Mouse (Mus musculus): ENCODE measurements around the gene Abt1. TPM values are rescaled to one million over a fixed set of nuclear protein-coding genes. Genes with fewer than 3 reads are reported as not detected.

Gene Abt1
- polyA plus RNA-seq, 1 experiment from 2014 or later: 8.4 TPM

DNA sequence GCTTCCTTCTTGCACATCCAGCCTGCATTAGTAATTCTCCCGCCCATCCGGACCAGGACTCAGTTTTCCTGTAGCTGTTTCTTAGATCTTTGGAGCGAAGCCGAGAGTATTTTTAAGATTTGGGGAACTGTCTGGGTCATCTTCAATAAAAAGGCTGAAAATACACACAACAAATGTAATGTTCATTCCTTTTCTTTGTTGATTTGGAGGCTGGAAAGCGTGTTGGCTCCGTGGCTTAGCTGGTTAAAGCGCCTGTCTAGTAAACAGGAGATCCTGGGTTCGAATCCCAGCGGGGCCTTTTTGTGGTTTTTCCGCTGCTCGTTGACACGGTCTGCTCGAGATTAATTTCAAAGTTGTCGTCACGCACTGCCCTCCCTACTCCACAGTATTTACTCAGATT lies 26.7 kb upstream of the Abt1 start:
- Histone ChIP-seq H3K4me1 (ENCODE audit: insufficient read depth, low read depth, low read length) (no peaks in the 10 kb centered on the region), H3K27me3 (replicated peaks; ENCODE audit: insufficient read depth, low read length) (no peaks in the 10 kb centered on the region), H3K9ac (replicated peaks; ENCODE audit: low read depth) (no peak overlapping the region), H3K27ac (ENCODE audit: low read length) (no peak overlapping the region), H3K9me3 (ENCODE audit: low read length) (no peaks in the 10 kb centered on the region), H3K4me2 (replicated peaks; ENCODE audit: low read depth, low read length) (peak overlapping the region; percentile 68), H3K4me3 (ENCODE audit: low read depth, low read length) (peak overlapping the region; percentile 47), H3K36me3 (ENCODE audit: insufficient read depth, low read length) (no peaks in the 10 kb centered on the region)
- 1% methylated on average over 15 of the region's 15 CpGs for WGBS
- no peak for TF ChIP-seq EP300 (IDR thresholded peaks at IDR 0.05)
- TF ChIP-seq CTCF (IDR thresholded peaks at IDR 0.05): no peak
- DNase-seq (ENCODE audit: low spot score) (peak; percentile 76), ATAC-seq (no peak)

- Histone ChIP-seq H3K9ac (replicated peaks; ENCODE audit: low read depth) (peak overlapping the region; percentile 26; the same call in 1 of the 2 replicates), H3K4me2 (replicated peaks; ENCODE audit: low read depth, low read length) (peak overlapping the region; percentile 68), H3K27ac (ENCODE audit: low read length) (no peak overlapping the region), H3K4me1 (ENCODE audit: insufficient read depth, low read depth, low read length) (no peaks in the 10 kb centered on the region), H3K27me3 (replicated peaks; ENCODE audit: insufficient read depth, low read length) (no peaks in the 10 kb centered on the region), H3K4me3 (ENCODE audit: low read depth, low read length) (peak overlapping the region; percentile 47), H3K36me3 (ENCODE audit: insufficient read depth, low read length) (no peaks in the 10 kb centered on the region), H3K9me3 (ENCODE audit: low read length) (no peaks in the 10 kb centered on the region)
- DNase-seq (ENCODE audit: low spot score): peak; percentile 92
- TF ChIP-seq EP300 (IDR thresholded peaks at IDR 0.05): no peak
- no peak for TF ChIP-seq CTCF (IDR thresholded peaks at IDR 0.05)
- no peak for ATAC-seq
- WGBS: under 1% methylated on average over 24 of the region's 24 CpGs
Measured at GRCm38 (mm10) chr13:23449235-23450095, 25.8 kb upstream of the Abt1 start.

- no peak for DNase-seq (ENCODE audit: low spot score)
- no peaks in the 10 kb centered on the region for H3K4me1 ChIP-seq (ENCODE audit: insufficient read depth, low read depth, low read length)
- H3K9ac ChIP-seq (replicated peaks; ENCODE audit: low read depth): no peak overlapping the region
- 0 out of 2 replicates have a peak overlapping the region, but pooled peaks have one; percentile 47 for H3K4me3 ChIP-seq (ENCODE audit: low read depth, low read length)
- no peak for ATAC-seq
- no peaks in the 10 kb centered on the region for H3K9me3 ChIP-seq (ENCODE audit: low read length)
- H3K27me3 ChIP-seq (replicated peaks; ENCODE audit: insufficient read depth, low read length): no peaks in the 10 kb centered on the region
- H3K27ac ChIP-seq (ENCODE audit: low read length): no peak overlapping the region
- TF ChIP-seq EP300 (IDR thresholded peaks at IDR 0.05) (no peak), CTCF (IDR thresholded peaks at IDR 0.05) (no peak)
- 43% methylated on average over 3 of the region's 3 CpGs for WGBS
- peak overlapping the region; percentile 68 for H3K4me2 ChIP-seq (replicated peaks; ENCODE audit: low read depth, low read length)
- H3K36me3 ChIP-seq (ENCODE audit: insufficient read depth, low read length): no peaks in the 10 kb centered on the region
Measured at GRCm38 (mm10) chr13:23448758-23449157, 25.1 kb upstream of the Abt1 start.

- Histone ChIP-seq H3K36me3 (ENCODE audit: insufficient read depth, low read length) (no peaks in the 10 kb centered on the region), H3K4me1 (ENCODE audit: insufficient read depth, low read depth, low read length) (no peaks in the 10 kb centered on the region), H3K27ac (ENCODE audit: low read length) (peak overlapping the region; percentile 15; the same call in 1 of the 2 replicates), H3K4me3 (ENCODE audit: low read depth, low read length) (peak overlapping the region; percentile 58), H3K9me3 (ENCODE audit: low read length) (no peaks in the 10 kb centered on the region), H3K9ac (replicated peaks; ENCODE audit: low read depth) (no peak overlapping the region; the same call in 1 of the 2 replicates), H3K27me3 (replicated peaks; ENCODE audit: insufficient read depth, low read length) (no peaks in the 10 kb centered on the region), H3K4me2 (replicated peaks; ENCODE audit: low read depth, low read length) (peak overlapping the region; percentile 82)
- ATAC-seq: peak; percentile 71
- DNase-seq (ENCODE audit: low spot score): peak; percentile 76
- WGBS: under 1% methylated on average over 16 of the region's 16 CpGs
- TF ChIP-seq CTCF (IDR thresholded peaks at IDR 0.05) (peak; percentile 28; the same call in 1 of the 2 replicates), EP300 (IDR thresholded peaks at IDR 0.05) (no peak; the same call in 1 of the 2 replicates)
Measured at GRCm38 (mm10) chr13:23446498-23446952, 22.9 kb upstream of the Abt1 start.

DNA sequence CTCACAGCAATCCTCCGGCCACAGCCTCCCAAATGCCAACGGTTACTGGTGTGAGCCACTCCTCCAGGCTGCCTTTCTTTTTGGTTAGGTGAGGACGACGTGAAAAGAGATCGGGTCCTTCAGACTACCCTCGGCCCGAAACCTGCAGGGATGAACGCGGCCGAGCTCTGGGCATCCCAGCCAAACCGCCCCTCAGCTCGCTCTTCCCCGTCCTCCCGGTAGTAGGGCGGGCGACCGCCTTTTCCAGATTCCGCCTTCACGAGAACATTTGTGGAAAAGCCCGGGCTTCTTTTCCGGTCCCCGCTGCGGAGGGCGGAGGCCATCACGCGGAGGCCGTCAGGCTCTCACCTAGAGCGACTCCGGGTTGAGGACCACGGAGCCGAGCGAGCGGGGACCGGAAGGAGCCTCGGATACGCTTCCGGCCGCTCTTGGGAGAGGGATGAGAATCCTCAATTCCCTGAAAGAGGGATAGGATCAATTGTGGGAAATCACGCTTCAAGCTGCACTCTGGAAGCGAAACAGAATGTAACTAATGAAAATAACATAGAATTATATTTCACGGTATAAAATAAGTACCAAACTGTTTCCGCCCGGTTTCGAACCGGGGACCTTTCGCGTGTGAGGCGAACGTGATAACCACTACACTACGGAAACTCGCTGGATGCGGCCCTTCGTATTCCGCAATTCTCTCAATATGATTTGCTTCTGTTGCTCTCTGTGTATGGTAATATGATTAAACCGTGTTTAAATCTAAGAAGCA lies 22.1 kb upstream of the Abt1 start:
- peak overlapping the region; percentile 58 for H3K4me3 ChIP-seq (ENCODE audit: low read depth, low read length)
- DNase-seq (ENCODE audit: low spot score) (peak; percentile 92), ATAC-seq (peak; percentile 94)
- peak overlapping the region; percentile 93 for H3K27ac ChIP-seq (ENCODE audit: low read length)
- H3K9me3 ChIP-seq (ENCODE audit: low read length): no peaks in the 10 kb centered on the region
- no peaks in the 10 kb centered on the region for H3K4me1 ChIP-seq (ENCODE audit: insufficient read depth, low read depth, low read length)
- H3K4me2 ChIP-seq (replicated peaks; ENCODE audit: low read depth, low read length): peak overlapping the region; percentile 82
- H3K36me3 ChIP-seq (ENCODE audit: insufficient read depth, low read length): no peaks in the 10 kb centered on the region
- H3K9ac ChIP-seq (replicated peaks; ENCODE audit: low read depth): peak overlapping the region; percentile 73
- no peaks in the 10 kb centered on the region for H3K27me3 ChIP-seq (replicated peaks; ENCODE audit: insufficient read depth, low read length)
- no peak for TF ChIP-seq CTCF (IDR thresholded peaks at IDR 0.05)
- peak; percentile 66 for TF ChIP-seq EP300 (IDR thresholded peaks at IDR 0.05)
- under 1% methylated on average over 55 of the region's 55 CpGs for WGBS

- no peak for TF ChIP-seq EP300 (IDR thresholded peaks at IDR 0.05)
- TF ChIP-seq CTCF (IDR thresholded peaks at IDR 0.05): no peak
- no peaks in the 10 kb centered on the region for H3K36me3 ChIP-seq (ENCODE audit: insufficient read depth, low read length)
- no peaks in the 10 kb centered on the region for H3K4me1 ChIP-seq (ENCODE audit: insufficient read depth, low read depth, low read length)
- H3K9ac ChIP-seq (replicated peaks; ENCODE audit: low read depth): peak overlapping the region; percentile 73
- WGBS: 4% methylated on average over 10 of the region's 10 CpGs
- H3K27ac ChIP-seq (ENCODE audit: low read length): peak overlapping the region; percentile 93
- H3K4me2 ChIP-seq (replicated peaks; ENCODE audit: low read depth, low read length): peak overlapping the region; percentile 82
- no peaks in the 10 kb centered on the region for H3K27me3 ChIP-seq (replicated peaks; ENCODE audit: insufficient read depth, low read length)
- ATAC-seq: no peak
- peak; percentile 31 for DNase-seq (ENCODE audit: low spot score)
- H3K9me3 ChIP-seq (ENCODE audit: low read length): no peaks in the 10 kb centered on the region
- peak overlapping the region; percentile 58 for H3K4me3 ChIP-seq (ENCODE audit: low read depth, low read length)
Measured at GRCm38 (mm10) chr13:23445156-23445555, 21.5 kb upstream of the Abt1 start.
